ENCODE assay signal across 8 mouse cellular contexts in the genomic region with DNA sequence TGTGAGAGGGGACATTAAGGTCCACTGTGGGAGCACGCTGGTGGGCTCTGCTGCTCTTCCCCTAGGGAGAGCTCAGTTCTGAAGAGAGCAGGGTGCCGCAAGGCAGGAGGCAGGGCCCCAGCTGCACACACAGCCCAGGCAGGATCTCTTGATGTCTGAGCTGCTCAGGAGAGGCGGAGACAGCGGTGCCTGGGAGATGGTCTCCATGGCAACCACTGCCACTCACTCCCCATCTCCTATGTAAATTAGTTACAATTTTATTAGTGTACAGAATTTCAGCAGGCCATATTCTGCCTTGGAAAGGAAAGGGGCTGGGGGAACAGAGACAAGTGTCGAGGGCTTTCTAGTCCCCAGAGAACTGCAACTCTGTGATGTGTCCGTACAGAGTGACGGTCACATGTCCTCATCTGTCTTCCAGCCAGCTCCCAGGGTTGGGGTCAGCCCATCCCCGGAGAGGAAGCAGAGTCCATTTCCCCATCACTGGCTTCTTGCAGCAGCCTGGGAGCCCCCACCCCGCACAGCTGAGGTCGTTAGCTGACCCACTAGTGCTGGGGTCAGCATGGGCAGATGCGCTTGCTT. TPM values are rescaled to one million over a fixed set of nuclear protein-coding genes. Genes with fewer than 3 reads are reported as not detected.
DNase-seq lines count a peak whose midpoint lies in the region; ATAC-seq lines count a peak whose summit lies in the region.

No protein-coding gene starts in this region.

- ATAC-seq in heart, embryonic 14.5 days (ENCODE audit: insufficient number of reproducible peaks, insufficient read depth, low FRiP score, low read depth) = 0 out of 2 replicates have a peak, but pooled peaks have one; percentile 28
- no peak for ATAC-seq in liver, embryonic 11.5 days (replicated peaks; ENCODE audit: low FRiP score)

- WGBS in heart, embryonic 14.5 days = 20% methylated on average over 11 of the region's 11 CpGs
- 22% methylated on average over 11 of the region's 11 CpGs for WGBS in liver, embryonic 11.5 days

- DNase-seq in adrenal gland, adult 2 months = peak; percentile 64
- no peak for DNase-seq in adrenal gland, postnatal 4 days (ENCODE audit: low spot score in 2 of 2)
- peak; percentile 90 for DNase-seq in embryo, embryonic 10 days (ENCODE audit: low spot score)
- peak; percentile 77 for DNase-seq in kidney, postnatal 10 days
- DNase-seq in liver, embryonic 11.5 days (ENCODE audit: low spot score) = no peak
- peak; percentile 92 to 97 for DNase-seq in right cerebral cortex, postnatal 10 days (ENCODE audit: low spot score in 2 of 2)
- no peak for DNase-seq in spleen, postnatal 14 days (ENCODE audit: low spot score in 2 of 2)

- H3K4me2 ChIP-seq in heart, embryonic 14.5 days (ENCODE audit: low read length) = peak overlapping the region; percentile 36
- peak overlapping the region; percentile 23; the same call in 1 of the 2 replicates for H3K4me2 ChIP-seq in liver, embryonic 11.5 days

- no peaks in the 10 kb centered on the region for H3K36me3 ChIP-seq in heart, embryonic 14.5 days (ENCODE audit: control insufficient read depth, insufficient read depth, low read length)
- H3K36me3 ChIP-seq in liver, embryonic 11.5 days (ENCODE audit: control insufficient read depth, insufficient read depth, low read length) = no peaks in the 10 kb centered on the region

- H3K9me3 ChIP-seq in heart, embryonic 14.5 days (ENCODE audit: control insufficient read depth, low read length) = no peaks in the 10 kb centered on the region
- no peaks in the 10 kb centered on the region for H3K9me3 ChIP-seq in liver, embryonic 11.5 days (ENCODE audit: control insufficient read depth, low read length)

- peak overlapping the region; percentile 64 to 70 for H3K27ac ChIP-seq in heart, embryonic 14.5 days (replicated peaks in 1 of 2; ENCODE audit: control insufficient read depth in 1 of 2, insufficient read depth in 1 of 2, low read depth in 2 of 2, low read length in 2 of 2)
- H3K27ac ChIP-seq in liver, embryonic 11.5 days (ENCODE audit: low read depth, low read length) = peak overlapping the region; percentile 51; the same call in 1 of the 2 replicates

- no peaks in the 10 kb centered on the region for H3K27me3 ChIP-seq in heart, embryonic 14.5 days (ENCODE audit: control insufficient read depth, insufficient read depth, low read length)
- peaks cover 5% of the 10 kb centered on the region; the same call in 1 of the 2 replicates for H3K27me3 ChIP-seq in liver, embryonic 11.5 days (replicated peaks; ENCODE audit: control insufficient read depth, insufficient read depth, low read length)

- H3K9ac ChIP-seq in heart, embryonic 14.5 days (ENCODE audit: low read length) = peak overlapping the region; percentile 46; the same call in 1 of the 2 replicates
- H3K9ac ChIP-seq in liver, embryonic 11.5 days (ENCODE audit: low read depth, low read length) = no peak overlapping the region

- no peak overlapping the region for H3K4me3 ChIP-seq in heart, embryonic 14.5 days (ENCODE audit: control insufficient read depth in 1 of 2, insufficient read depth in 1 of 2, low read depth in 1 of 2, low read length in 2 of 2)
- no peak overlapping the region for H3K4me3 ChIP-seq in liver, embryonic 11.5 days (ENCODE audit: low read depth, low read length)

- peaks cover 38 to 41% of the 10 kb centered on the region in 2 experiments for H3K4me1 ChIP-seq in heart, embryonic 14.5 days (ENCODE audit: control insufficient read depth in 2 of 2, insufficient read depth in 2 of 2, low read length in 2 of 2)
- H3K4me1 ChIP-seq in liver, embryonic 11.5 days (replicated peaks; ENCODE audit: control insufficient read depth, insufficient read depth, low read length) = peaks cover 19% of the 10 kb centered on the region

RNA-seq across cellular contexts. Expression of gene Cstad, which starts 52.6 kb away (rescaled TPM):
- total RNA-seq in adrenal gland, adult 2 months (2021) = 1 to 10 TPM; 1.1 to 1.8 TPM
- 0.29 and 0.30 TPM in 2 replicates for polyA plus RNA-seq in adrenal gland, adult 2 months (2012; rRNA removed)
- total RNA-seq in adrenal gland, postnatal 4 days (2021) = 1 to 10 TPM; 6.7 to 7.3 TPM
- 3.2 and 3.8 TPM in 2 replicates for polyA plus RNA-seq in heart, embryonic 14.5 days (2014; fragmentation: Nextera tagmentation; extraction: Ambion mirVana)
- polyA plus RNA-seq in liver, embryonic 11.5 days (2014; fragmentation: Nextera tagmentation; extraction: Ambion mirVana) = 0.38 TPM in 1 of 2 replicates, not detected in the other

Comparison
In these comparisons a context has a peak if more than half of its experiments do, and no peak if none do; other contexts are left out.
1. DNase-seq: peak in adrenal gland, adult 2 months (single experiment), embryo, embryonic 10 days (single experiment), kidney, postnatal 10 days (single experiment) and right cerebral cortex, postnatal 10 days (2 of 2); none in adrenal gland, postnatal 4 days (0 of 2), liver, embryonic 11.5 days (single experiment) and spleen, postnatal 14 days (0 of 2).